Mouse (Mus musculus) midbrain, embryonic 13.5 days (tissue): Measurements from ENCODE around the gene Arhgap27. TPM values are rescaled to one million over a fixed set of nuclear protein-coding genes. Genes with fewer than 3 reads are reported as not detected.

Source experiments
- ATAC-seq: fragments of 200-750 bp; cut with Nextera tagmentation; 2 replicates; pipeline ENCODE4 v1.8.0; 2017; ENCODE audit warnings: mild to moderate bottlenecking, moderate TSS enrichment, moderate library complexity
- H3K27ac ChIP-seq: fragments of 300-500 bp; sonication (generic); 2 replicates; pipeline ENCODE4 v1.5.1; 2015; ENCODE audit warnings: inconsistent platforms, mild to moderate bottlenecking, moderate library complexity
- H3K27me3 ChIP-seq: fragments of 300-500 bp; sonication (generic); 2 replicates; pipeline ENCODE4 v1.6.1; 2015; ENCODE audit warnings: mild to moderate bottlenecking, inconsistent platforms
- H3K36me3 ChIP-seq: fragments of 300-500 bp; sonication (generic); 2 replicates; pipeline ENCODE4 v1.6.1; 2015; ENCODE audit warnings: mild to moderate bottlenecking, inconsistent platforms
- H3K4me1 ChIP-seq: fragments of 300-500 bp; sonication (generic); replicated peaks from 2 replicates; pipeline ENCODE4 v1.6.1; 2015; ENCODE audit warnings: inconsistent platforms
- H3K4me2 ChIP-seq: fragments of 300-500 bp; sonication (generic); replicated peaks from 2 replicates; pipeline ENCODE4 v1.6.1; 2015; ENCODE audit warnings: moderate library complexity, mild to moderate bottlenecking, inconsistent platforms
- H3K4me3 ChIP-seq: fragments of 300-500 bp; sonication (generic); replicated peaks from 2 replicates; pipeline ENCODE4 v1.5.1; 2015; ENCODE audit warnings: mild to moderate bottlenecking, inconsistent platforms
- H3K9ac ChIP-seq: fragments of 300-500 bp; sonication (generic); replicated peaks from 2 replicates; pipeline ENCODE4 v1.6.1; 2015; ENCODE audit warnings: mild to moderate bottlenecking, inconsistent platforms
- H3K9me3 ChIP-seq: fragments of 300-500 bp; sonication (generic); 2 replicates; pipeline ENCODE4 v1.6.1; 2016; ENCODE audit warnings: mild to moderate bottlenecking, inconsistent platforms
- WGBS: fragments of 180-500 bp; shearing (Covaris S2); methylation state at CpG from one replicate; pipeline ENCODE4 v1.1.7; 2015; 5-methylcytosine and 5-hydroxymethylcytosine counted together
- polyA plus RNA-seq: library from polyadenylated mRNA; unstranded; fragments of >200 nt; fragmentation: Nextera tagmentation; extraction: Ambion mirVana; gene quantifications from 2 replicates; pipeline ENCODE4 v1.2.1, GENCODE M21; 2015

Gene Arhgap27
- polyA plus RNA-seq, 1 experiment from 2014 or later: 2.6 TPM

DNA sequence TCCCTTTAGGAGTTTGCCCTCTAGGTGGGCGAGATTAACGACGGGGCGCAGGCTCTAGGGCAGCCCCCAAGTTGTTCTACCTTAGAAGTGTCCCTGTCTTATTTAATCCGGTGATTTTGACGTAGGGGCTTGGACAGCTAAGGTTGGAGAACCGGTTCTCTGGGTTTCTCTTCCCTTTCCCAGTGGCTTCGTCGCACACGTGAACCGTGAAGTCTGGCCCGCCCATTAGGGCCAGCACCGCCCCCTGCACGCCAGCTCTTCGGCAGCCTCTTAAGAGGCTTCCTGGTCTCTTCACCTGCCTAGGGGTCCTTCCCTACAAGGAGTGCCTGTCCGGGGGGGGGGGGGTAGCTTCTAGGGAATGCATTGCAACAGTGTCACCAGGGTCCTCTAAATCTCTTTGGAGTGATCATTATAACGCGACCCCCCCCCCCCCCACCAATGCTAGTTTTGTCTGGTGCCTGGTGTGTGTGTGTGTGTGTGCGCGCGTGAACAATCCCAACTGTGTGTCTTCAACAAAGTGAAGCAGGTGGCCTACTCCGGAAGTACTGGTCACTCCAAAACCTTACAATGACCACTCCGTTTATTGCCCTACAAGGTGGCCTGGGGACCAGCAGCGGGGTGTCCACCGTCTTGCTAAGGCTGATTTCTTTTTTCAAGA, 2.0 kb downstream of the Arhgap27 start:
- H3K27ac ChIP-seq: no peak overlapping the region
- 3% methylated on average over 25 of the region's 25 CpGs for WGBS

DNA sequence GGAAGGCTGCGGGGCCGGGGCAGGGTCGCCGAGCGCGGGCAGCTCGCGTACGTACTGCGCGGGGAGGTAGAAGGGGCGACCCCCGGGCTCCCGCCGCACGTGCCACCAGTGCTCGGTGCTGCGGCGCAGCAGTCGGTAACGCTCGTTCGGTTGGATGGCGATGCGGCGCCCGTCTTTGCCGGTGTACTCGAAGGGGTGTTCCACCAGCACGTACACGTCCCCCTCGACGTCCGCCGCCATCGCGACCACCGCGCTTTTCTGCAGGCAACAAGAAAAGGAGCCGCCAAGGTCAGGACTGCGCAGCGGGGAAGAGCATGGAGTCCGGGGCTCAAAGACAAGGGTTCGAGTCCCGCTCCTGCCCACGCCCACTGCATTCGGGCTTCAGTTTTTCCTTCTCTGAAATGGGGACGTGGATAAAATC, 2.8 kb downstream of the Arhgap27 start:
- Histone ChIP-seq H3K4me1 (peaks cover 44% of the 10 kb centered on the region), H3K4me3 (peak overlapping the region; percentile 43), H3K27ac (no peak overlapping the region), H3K9me3 (no peaks in the 10 kb centered on the region), H3K27me3 (peaks cover 98% of the 10 kb centered on the region), H3K9ac (peak overlapping the region; percentile 39; the same call in 1 of the 2 replicates), H3K4me2 (peak overlapping the region; percentile 65), H3K36me3 (peaks cover 2% of the 10 kb centered on the region; the same call in 1 of the 2 replicates)
- 3% methylated on average over 48 of the region's 48 CpGs for WGBS
- no peak; the same call in 1 of the 2 replicates for ATAC-seq

More for the DNA sequence above, 2.0 kb downstream of the Arhgap27 start:
- Histone ChIP-seq H3K4me2 (0 out of 2 replicates have a peak overlapping the region, but pooled peaks have one; percentile 56), H3K36me3 (peaks cover 10% of the 10 kb centered on the region), H3K4me3 (0 out of 2 replicates have a peak overlapping the region, but pooled peaks have one; percentile 37), H3K9ac (no peak overlapping the region), H3K9me3 (no peaks in the 10 kb centered on the region), H3K4me1 (peaks cover 37% of the 10 kb centered on the region), H3K27me3 (peaks cover 99% of the 10 kb centered on the region)
- no peak for ATAC-seq

DNA sequence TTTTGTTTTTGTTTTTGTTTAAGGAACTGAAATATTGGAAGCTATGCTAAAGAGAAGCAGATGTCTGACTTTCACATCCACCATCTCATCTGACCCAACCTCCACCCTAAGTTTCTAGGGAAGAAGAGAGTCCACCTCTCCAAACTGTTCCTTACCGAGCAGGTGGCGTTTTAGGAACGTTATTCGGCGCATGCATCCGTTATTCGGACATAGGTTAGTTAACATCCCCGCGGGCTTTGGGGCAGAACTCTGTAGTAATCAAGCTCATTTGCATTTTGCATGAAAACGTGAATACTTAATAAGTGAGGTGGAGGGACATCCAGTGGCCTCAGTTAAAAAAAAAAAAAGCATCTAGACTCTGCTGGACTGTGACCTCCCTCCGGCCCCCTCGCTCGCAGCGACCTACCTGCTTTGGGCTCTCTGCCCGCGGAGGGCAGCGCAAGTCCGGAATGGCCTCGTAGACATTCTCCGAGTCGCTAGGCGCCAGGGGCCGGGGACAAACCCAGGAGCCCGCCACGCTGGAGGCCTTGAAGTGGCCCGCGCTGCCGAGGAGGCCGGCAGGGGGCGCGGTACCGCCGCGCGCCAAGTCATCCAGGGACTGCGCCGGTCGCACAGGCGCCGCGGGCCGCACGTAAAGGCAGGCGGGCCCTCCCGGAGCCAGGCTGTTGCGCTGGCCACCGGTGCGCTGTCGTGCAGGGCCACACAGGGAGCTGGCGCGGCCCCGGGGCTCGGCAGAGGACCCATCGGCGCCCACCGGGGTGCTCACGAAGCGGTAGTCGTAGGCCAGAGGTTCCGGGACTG, 3.5 kb downstream of the Arhgap27 start:
- H3K4me1 ChIP-seq: peaks cover 49% of the 10 kb centered on the region
- peak overlapping the region; percentile 39; the same call in 1 of the 2 replicates for H3K9ac ChIP-seq
- H3K4me3 ChIP-seq: peak overlapping the region; percentile 43
- no peak overlapping the region for H3K27ac ChIP-seq
- no peaks in the 10 kb centered on the region for H3K9me3 ChIP-seq
- H3K4me2 ChIP-seq: peak overlapping the region; percentile 65
- no peaks in the 10 kb centered on the region for H3K36me3 ChIP-seq
- WGBS: 2% methylated on average over 60 of the region's 60 CpGs
- ATAC-seq: peak; percentile 68
- H3K27me3 ChIP-seq: peaks cover 93% of the 10 kb centered on the region

DNA sequence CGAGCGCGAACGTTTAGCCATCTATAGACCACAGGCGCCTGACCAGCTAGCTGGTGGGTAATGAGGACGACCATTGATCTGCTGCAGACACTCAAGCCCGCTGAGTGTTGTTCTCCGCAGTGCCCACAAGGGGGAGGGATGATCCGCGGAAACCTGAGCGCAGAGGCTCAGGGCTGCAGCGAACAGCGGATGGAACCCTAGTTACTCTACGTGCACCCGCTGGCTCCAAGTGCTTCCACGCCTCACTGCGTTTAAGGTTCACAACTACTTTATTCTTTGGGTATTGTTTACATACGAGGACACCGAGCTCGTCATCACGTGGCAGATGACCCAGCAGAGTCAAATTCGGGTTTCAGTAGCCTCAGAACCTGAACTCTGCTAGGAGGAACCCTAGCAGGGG, 4.4 kb downstream of the Arhgap27 start:
- Histone ChIP-seq H3K27me3 (peaks cover 83% of the 10 kb centered on the region), H3K36me3 (no peaks in the 10 kb centered on the region), H3K9ac (0 out of 2 replicates have a peak overlapping the region, but pooled peaks have one; percentile 5), H3K4me2 (peak overlapping the region; percentile 24), H3K4me1 (peaks cover 50% of the 10 kb centered on the region), H3K27ac (no peak overlapping the region), H3K4me3 (no peak overlapping the region), H3K9me3 (no peaks in the 10 kb centered on the region)
- 0 out of 2 replicates have a peak, but pooled peaks have one; percentile 28 for ATAC-seq
- under 1% methylated on average over 22 of the region's 22 CpGs for WGBS

DNA sequence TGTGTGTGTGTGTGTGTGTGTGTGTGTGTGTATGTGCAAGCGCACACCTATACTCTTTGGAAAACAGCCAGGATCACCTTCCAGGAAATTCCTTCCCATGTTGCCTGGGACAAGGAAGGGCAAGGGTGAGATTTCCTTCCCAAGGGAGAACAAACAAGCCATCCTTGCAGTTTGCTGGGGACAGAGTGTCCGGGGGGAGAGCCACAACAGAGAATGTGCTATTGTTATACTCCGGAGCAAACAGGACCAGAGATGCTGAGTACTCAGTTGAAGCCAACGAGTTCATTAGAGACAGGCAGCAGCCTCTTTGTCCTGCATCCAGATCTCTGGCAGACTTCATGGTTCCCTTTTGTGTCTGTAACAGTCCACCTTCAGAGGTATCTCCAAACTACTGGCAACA, 5.2 kb downstream of the Arhgap27 start:
- Histone ChIP-seq H3K36me3 (no peaks in the 10 kb centered on the region), H3K9ac (0 out of 2 replicates have a peak overlapping the region, but pooled peaks have one; percentile 5), H3K4me3 (no peak overlapping the region), H3K9me3 (no peaks in the 10 kb centered on the region), H3K27me3 (peaks cover 75% of the 10 kb centered on the region), H3K27ac (no peak overlapping the region), H3K4me1 (peaks cover 46% of the 10 kb centered on the region), H3K4me2 (no peak overlapping the region)
- no peak for ATAC-seq
- 55% methylated on average over 4 of the region's 4 CpGs for WGBS

DNA sequence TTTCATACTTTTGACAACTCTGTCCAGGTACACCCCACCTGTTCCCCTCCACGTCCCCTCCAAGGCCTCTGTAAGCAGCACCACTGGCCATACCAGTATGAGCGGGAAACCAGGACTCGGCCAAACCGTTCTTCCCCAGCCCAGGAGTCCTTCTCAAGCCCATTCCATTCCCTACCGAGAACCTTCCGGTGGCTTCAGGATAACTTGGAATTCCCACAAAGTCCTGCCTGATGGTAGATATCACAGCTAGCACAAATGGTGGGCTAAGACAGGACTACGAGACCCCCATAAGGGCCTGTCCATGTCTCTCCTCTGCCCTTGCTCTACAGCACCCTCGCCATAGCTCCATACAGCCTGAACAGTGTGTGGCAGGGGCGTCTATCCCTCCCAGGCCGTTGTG, 5.8 kb downstream of the Arhgap27 start:
- no peaks in the 10 kb centered on the region for H3K36me3 ChIP-seq
- 0 out of 2 replicates have a peak, but pooled peaks cover 5% of the 10 kb centered on the region for H3K9me3 ChIP-seq
- H3K4me2 ChIP-seq: no peak overlapping the region
- peaks cover 69% of the 10 kb centered on the region for H3K27me3 ChIP-seq
- no peak overlapping the region for H3K4me3 ChIP-seq
- no peak overlapping the region for H3K27ac ChIP-seq
- no peak overlapping the region for H3K9ac ChIP-seq
- 93% methylated on average over 10 of the region's 10 CpGs for WGBS
- peaks cover 40% of the 10 kb centered on the region for H3K4me1 ChIP-seq
- no peak for ATAC-seq

DNA sequence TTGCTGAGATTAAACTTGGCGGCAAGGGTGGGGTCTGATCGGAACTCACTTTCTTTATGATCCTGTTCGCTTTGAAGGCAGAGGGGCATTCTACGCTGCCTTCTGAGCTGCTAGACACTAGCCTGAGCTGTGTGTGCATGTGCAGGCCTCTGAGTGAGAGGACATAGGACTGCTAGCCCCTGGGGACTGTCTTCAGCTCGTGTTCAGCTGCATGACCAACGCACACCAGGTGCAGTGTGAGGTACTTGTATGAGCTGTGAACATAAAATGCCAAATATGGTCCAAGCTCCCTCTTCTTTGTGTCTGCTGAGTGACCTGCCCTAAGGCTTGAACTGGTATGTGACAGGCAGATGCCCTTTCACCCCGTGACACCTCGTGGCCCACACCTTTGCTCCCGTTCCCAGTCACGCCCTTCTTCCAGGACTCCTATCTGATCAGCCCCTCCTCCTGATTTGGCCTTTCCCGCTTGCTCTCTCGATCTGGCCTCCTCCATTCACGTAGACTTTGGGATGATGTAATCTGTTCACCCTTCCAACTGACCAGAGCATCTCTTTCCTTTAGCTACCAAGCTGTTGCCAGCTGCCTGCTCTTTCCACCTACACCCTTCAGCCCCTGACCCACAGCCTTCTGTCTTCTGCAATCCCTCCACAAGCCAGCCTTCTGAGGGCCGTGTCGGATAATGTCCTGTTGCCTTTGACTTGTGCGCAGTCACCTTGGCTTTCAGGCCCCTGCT, 6.4 kb downstream of the Arhgap27 start:
- no peak for ATAC-seq
- H3K4me1 ChIP-seq: peaks cover 34% of the 10 kb centered on the region
- no peak overlapping the region for H3K9ac ChIP-seq
- WGBS: 86% methylated on average over 16 of the region's 16 CpGs
- H3K4me3 ChIP-seq: no peak overlapping the region
- H3K4me2 ChIP-seq: no peak overlapping the region
- no peaks in the 10 kb centered on the region for H3K36me3 ChIP-seq
- H3K27me3 ChIP-seq: peaks cover 63% of the 10 kb centered on the region
- no peak overlapping the region for H3K27ac ChIP-seq
- H3K9me3 ChIP-seq: 0 out of 2 replicates have a peak, but pooled peaks cover 9% of the 10 kb centered on the region

DNA sequence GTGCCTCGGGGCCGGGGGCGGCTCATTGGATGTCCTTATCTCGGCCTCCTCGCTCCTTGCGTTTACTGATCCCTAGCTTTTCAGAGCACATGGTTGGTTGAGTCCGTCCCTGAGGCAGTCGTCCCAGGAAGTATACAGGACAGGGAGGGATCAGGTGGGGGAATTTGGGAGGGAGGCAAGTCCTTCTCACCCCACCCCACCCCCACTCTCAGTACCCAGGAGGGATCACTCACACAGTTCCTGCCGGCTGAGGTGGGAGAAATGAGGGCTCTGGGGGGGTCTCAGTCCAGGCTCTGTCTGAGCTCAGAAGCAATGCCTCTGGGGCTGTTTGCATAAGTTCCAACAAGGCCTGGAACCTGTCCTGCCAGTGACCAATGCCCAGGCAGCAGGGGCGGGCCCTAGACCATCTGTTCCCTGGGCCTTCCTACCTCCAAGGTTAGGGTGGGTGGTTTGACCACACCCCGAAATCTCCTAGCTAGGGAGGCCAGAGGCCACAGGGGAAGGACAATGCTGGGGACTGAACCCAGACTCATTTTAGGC, 7.4 kb downstream of the Arhgap27 start:
- Histone ChIP-seq H3K27me3 (peaks cover 53% of the 10 kb centered on the region), H3K4me1 (peaks cover 25% of the 10 kb centered on the region), H3K4me3 (no peak overlapping the region), H3K27ac (no peak overlapping the region), H3K9me3 (0 out of 2 replicates have a peak, but pooled peaks cover 9% of the 10 kb centered on the region), H3K9ac (no peak overlapping the region; the same call in 1 of the 2 replicates), H3K4me2 (no peak overlapping the region), H3K36me3 (no peaks in the 10 kb centered on the region)
- WGBS: 30% methylated on average over 11 of the region's 11 CpGs
- ATAC-seq: no peak

DNA sequence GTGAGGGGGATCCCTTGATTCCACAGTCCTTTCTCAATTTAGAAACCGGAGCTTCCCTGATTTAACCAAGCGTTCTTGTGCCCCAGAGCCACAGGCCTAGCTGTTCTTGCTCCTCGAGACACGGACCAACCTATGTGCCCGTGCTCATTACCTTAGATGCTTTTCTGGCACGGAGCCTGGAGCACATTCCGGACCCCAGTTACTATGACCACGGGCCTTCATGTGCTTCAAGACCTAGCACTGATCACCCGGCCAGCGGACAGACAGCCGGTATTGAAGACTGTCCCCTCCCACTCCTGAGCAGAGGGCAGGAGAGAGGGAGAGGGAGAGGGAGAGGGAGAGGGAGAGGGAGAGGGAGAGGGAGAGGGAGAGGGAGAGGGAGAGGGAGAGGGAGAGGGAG, 8.2 kb downstream of the Arhgap27 start:
- no peak overlapping the region for H3K9ac ChIP-seq
- 0 out of 2 replicates have a peak, but pooled peaks cover 9% of the 10 kb centered on the region for H3K9me3 ChIP-seq
- H3K36me3 ChIP-seq: no peaks in the 10 kb centered on the region
- ATAC-seq: no peak
- H3K4me1 ChIP-seq: peaks cover 21% of the 10 kb centered on the region
- WGBS: 24% methylated on average over 11 of the region's 11 CpGs
- H3K27me3 ChIP-seq: peaks cover 45% of the 10 kb centered on the region
- H3K27ac ChIP-seq: no peak overlapping the region
- no peak overlapping the region for H3K4me3 ChIP-seq
- no peak overlapping the region for H3K4me2 ChIP-seq

DNA sequence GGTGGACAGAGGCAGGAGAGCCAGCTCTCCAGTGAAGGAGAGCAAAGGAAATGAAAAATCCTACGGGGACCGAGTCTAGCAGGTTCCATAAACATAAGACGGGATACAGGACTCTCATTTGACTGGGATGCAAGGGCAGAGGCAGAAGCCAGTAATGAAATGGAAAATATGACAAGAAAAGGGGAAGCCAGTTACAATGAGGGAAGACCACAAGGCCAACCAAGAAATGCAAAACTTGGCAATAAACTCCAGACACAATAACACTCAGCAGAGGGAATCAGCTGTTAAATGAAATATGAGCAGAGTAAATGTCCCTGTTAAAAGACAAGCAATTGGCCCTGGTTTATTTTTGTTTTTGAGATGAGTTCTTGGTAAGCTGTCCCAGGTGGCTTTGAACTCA, 9.5 kb downstream of the Arhgap27 start:
- H3K9me3 ChIP-seq: 0 out of 2 replicates have a peak, but pooled peaks cover 9% of the 10 kb centered on the region
- H3K27ac ChIP-seq: no peak overlapping the region
- 86% methylated on average over 3 of the region's 3 CpGs for WGBS
- H3K4me1 ChIP-seq: peaks cover 14% of the 10 kb centered on the region
- H3K4me3 ChIP-seq: no peak overlapping the region
- ATAC-seq: no peak
- H3K9ac ChIP-seq: no peak overlapping the region
- no peak overlapping the region for H3K4me2 ChIP-seq
- no peaks in the 10 kb centered on the region for H3K36me3 ChIP-seq
- peaks cover 34% of the 10 kb centered on the region for H3K27me3 ChIP-seq

DNA sequence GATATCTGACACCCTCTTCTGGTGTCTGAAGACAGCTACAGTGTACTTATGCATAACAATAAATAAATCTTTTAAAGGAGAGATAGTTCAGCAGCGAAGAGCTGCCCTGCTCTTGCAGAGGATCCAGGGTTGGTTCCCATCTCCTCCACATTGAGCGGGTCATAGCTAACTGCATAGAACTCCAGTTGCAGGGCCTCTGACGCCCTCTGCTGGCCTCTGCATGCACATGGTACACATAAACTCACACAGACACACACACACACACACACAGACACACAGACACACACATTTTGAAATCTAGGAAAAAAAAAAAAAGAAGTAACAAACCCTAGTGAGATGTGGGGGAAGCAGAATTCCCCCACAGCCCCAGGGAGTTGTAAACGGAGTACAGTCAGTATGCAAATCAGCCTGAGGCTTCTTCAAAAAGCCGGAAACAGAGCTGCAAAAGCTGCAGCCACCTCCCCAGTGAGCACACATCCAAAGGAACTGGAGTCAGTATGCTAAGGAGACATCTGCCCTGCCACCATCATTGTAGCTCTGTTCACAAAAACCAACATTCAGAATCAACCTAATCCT, 11.2 kb downstream of the Arhgap27 start:
- no peak overlapping the region for H3K9ac ChIP-seq
- ATAC-seq: no peak

More for the DNA sequence above, 11.2 kb downstream of the Arhgap27 start:
- Histone ChIP-seq H3K36me3 (no peaks in the 10 kb centered on the region), H3K27me3 (peaks cover 17% of the 10 kb centered on the region), H3K9me3 (0 out of 2 replicates have a peak, but pooled peaks cover 9% of the 10 kb centered on the region), H3K27ac (no peak overlapping the region), H3K4me3 (no peak overlapping the region), H3K4me2 (no peak overlapping the region), H3K4me1 (peaks cover 14% of the 10 kb centered on the region)
- 81% methylated on average over 5 of the region's 5 CpGs for WGBS
